Mouse (Mus musculus) megakaryocyte, embryonic 14.5 days (primary cell): ENCODE data around the gene Vrk3.

Experiments
- FLI1 ChIP-seq: IDR thresholded peaks from 2 replicates; pipeline ENCODE4 v1.6.1; 2012; ENCODE audit warnings: low read length, inconsistent platforms, mixed read lengths
- GATA1 ChIP-seq: IDR thresholded peaks from 3 replicates; pipeline ENCODE4 v1.6.1; 2012; ENCODE audit warnings: mixed read lengths, low read length, inconsistent platforms, borderline replicate concordance

DNA sequence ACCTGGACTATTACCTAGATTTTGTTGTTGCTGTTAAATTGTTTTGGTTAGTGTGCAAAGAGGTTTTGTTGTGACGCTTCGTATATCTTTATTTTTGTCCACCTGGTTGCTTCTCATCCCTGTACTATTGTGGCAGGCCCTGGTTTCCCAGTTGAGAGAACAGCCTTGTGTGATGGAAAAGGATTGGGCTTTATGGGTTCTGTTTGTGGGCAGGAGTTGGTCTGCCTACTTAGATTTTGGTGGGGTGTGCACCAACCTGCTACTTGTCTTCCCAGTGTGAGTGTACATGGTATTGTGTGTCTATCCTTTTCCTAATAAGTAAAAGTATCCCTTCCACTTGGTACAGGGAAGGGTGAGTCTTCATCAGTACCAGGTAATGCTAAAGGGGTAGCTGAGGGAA, 71.2 kb downstream of the Vrk3 start:
- TF ChIP-seq GATA1: no peak
- no peak for TF ChIP-seq FLI1
